Mouse (Mus musculus) intestine, embryonic 14.5 days (tissue): ENCODE results near the gene Hoxc10. TPM values are rescaled to one million over a fixed set of nuclear protein-coding genes. Genes with fewer than 3 reads are reported as not detected.

ENCODE experiments used
- ATAC-seq: fragments of 200-750 bp; cut with Nextera tagmentation; replicated peaks from 2 replicates; pipeline ENCODE4 v1.8.0; 2017; ENCODE audit warnings: low read depth, moderate number of reproducible peaks, moderate TSS enrichment, moderate library complexity; ENCODE audit not compliant: low FRiP score, low TSS enrichment
- DNase-seq: peaks from one replicate; pipeline ENCODE4 v3.0.0-alpha.2; 2018; ENCODE audit warnings: low spot score
- H3K27ac ChIP-seq: fragments of 300-500 bp; sonication (generic); 2 replicates; pipeline ENCODE4 v1.5.1; 2014; ENCODE audit warnings: low read depth, mild to moderate bottlenecking, control low read depth
- H3K27me3 ChIP-seq: fragments of 300-500 bp; sonication (generic); replicated peaks from 2 replicates; pipeline ENCODE4 v1.6.1; 2014; ENCODE audit warnings: low read length, control low read depth; ENCODE audit not compliant: control insufficient read depth, insufficient read depth
- H3K36me3 ChIP-seq: fragments of 300-500 bp; sonication (generic); 2 replicates; pipeline ENCODE4 v1.6.1; 2014; ENCODE audit warnings: low read length, control low read depth; ENCODE audit not compliant: control insufficient read depth, insufficient read depth
- H3K4me1 ChIP-seq: fragments of 300-500 bp; sonication (generic); replicated peaks from 2 replicates; pipeline ENCODE4 v1.6.1; 2014; ENCODE audit warnings: low read length, control low read depth, mixed read lengths; ENCODE audit not compliant: control insufficient read depth, insufficient read depth
- H3K4me2 ChIP-seq: fragments of 300-500 bp; sonication (generic); 2 replicates; pipeline ENCODE4 v1.6.1; 2014; ENCODE audit warnings: low read length
- H3K4me3 ChIP-seq: fragments of 300-500 bp; sonication (generic); 2 replicates; pipeline ENCODE4 v1.5.1; 2014; ENCODE audit warnings: low read depth, low read length, control low read depth, mixed read lengths
- H3K9ac ChIP-seq: fragments of 300-500 bp; sonication (generic); 2 replicates; pipeline ENCODE4 v1.6.1; 2014; ENCODE audit warnings: mild to moderate bottlenecking, low read length
- H3K9me3 ChIP-seq: fragments of 300-500 bp; sonication (generic); 2 replicates; pipeline ENCODE4 v1.6.1; 2016; ENCODE audit warnings: low read length, control low read depth; ENCODE audit not compliant: control insufficient read depth
- WGBS: fragments of 180-500 bp; shearing (Covaris S2); extraction: QIAGEN DNeasy Blood & Tissue Kit; methylation state at CpG from one replicate; pipeline ENCODE4 v1.1.7; 2014; 5-methylcytosine and 5-hydroxymethylcytosine counted together
- polyA plus RNA-seq: library from polyadenylated mRNA; unstranded; fragments of >200 nt; fragmentation: Nextera tagmentation; extraction: Ambion mirVana; gene quantifications from 2 replicates; pipeline ENCODE4 v1.2.1, GENCODE M21; 2014

The Hoxc10 gene
- polyA plus RNA-seq, 1 experiment from 2014 or later = 2.6 TPM

DNA sequence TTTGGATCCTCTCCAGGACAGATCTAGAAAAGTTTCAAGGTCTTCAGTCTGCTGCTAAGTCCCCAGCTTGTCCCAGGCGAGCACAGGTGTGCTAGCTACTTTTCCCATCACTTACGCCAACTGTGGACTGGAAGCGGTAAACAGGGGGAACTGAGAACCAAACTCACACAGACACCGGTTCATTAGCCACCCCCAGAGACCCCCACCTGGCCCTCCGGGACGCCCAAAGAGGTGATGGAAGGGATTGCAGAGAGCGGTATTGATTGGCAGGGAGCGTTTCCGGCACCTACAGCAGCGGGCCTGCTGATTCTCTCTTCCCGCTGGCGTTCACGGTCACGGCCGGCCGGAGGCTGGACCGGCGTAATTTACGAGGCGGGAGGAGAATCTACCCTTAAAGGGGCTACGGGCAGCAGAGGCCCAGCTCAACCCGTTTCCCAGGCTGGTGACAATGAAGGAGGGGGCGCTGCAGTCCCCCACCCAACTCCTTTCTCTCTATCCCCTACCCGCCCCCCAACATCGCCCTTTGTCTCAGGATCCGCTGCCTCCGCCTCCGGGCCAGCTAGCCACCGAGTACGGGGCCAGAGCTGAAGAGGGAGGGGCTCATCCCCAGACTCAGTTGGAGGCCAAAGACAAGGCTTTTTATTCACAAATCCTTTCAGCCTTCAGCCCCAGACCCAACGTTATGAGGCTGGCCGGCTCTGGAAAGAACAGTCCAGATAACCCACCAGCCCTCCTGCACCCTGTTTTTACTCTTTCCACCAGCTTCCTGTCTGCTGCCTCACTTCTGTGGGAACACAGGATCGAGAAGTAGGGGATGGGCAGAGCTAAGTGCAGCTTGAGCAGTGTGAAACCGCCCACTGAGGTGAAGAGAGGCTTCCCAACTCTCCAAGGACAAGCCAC, 27.1 kb upstream of the Hoxc10 start:
- Histone ChIP-seq H3K4me1 (no peaks in the 10 kb centered on the region), H3K9ac (no peak overlapping the region), H3K9me3 (no peaks in the 10 kb centered on the region), H3K36me3 (no peaks in the 10 kb centered on the region), H3K27ac (no peak overlapping the region), H3K4me2 (no peak overlapping the region), H3K27me3 (peaks cover 100% of the 10 kb centered on the region), H3K4me3 (no peak overlapping the region)
- DNase-seq = peak; percentile 58
- 2% methylated on average over 33 of the region's 34 CpGs for WGBS
- ATAC-seq = no peak

GRCm38 (mm10) chr15:102942739-102943467, 23.7 kb upstream of the Hoxc10 start:
- peak; percentile 74 for DNase-seq
- H3K4me3 ChIP-seq = peak overlapping the region; percentile 3; the same call in 1 of the 2 replicates

GRCm38 (mm10) chr15:102943468-102943813, 23.2 kb upstream of the Hoxc10 start:
- H3K4me3 ChIP-seq = 0 out of 2 replicates have a peak overlapping the region, but pooled peaks have one; percentile 3
- 0 out of 2 replicates have a peak overlapping the region, but pooled peaks have one; percentile 14 for H3K4me2 ChIP-seq
- DNase-seq (no peak), ATAC-seq (no peak)
- H3K27ac ChIP-seq = no peak overlapping the region
- no peaks in the 10 kb centered on the region for H3K4me1 ChIP-seq
- WGBS = 4% methylated on average over 5 of the region's 5 CpGs
- no peak overlapping the region for H3K9ac ChIP-seq
- no peaks in the 10 kb centered on the region for H3K9me3 ChIP-seq
- no peaks in the 10 kb centered on the region for H3K36me3 ChIP-seq
- H3K27me3 ChIP-seq = peaks cover 100% of the 10 kb centered on the region

More at GRCm38 (mm10) chr15:102942739-102943467, 23.7 kb upstream of the Hoxc10 start:
- peaks cover 100% of the 10 kb centered on the region for H3K27me3 ChIP-seq
- no peaks in the 10 kb centered on the region for H3K36me3 ChIP-seq
- H3K9me3 ChIP-seq = no peaks in the 10 kb centered on the region
- H3K9ac ChIP-seq = no peak overlapping the region
- no peak overlapping the region for H3K27ac ChIP-seq
- no peak for ATAC-seq
- 1% methylated on average over 48 of the region's 53 CpGs for WGBS
- peak overlapping the region; percentile 14; the same call in 1 of the 2 replicates for H3K4me2 ChIP-seq
- no peaks in the 10 kb centered on the region for H3K4me1 ChIP-seq

- H3K4me3 ChIP-seq = no peak overlapping the region
- H3K27me3 ChIP-seq = peaks cover 100% of the 10 kb centered on the region
- H3K36me3 ChIP-seq = no peaks in the 10 kb centered on the region
- H3K4me2 ChIP-seq = no peak overlapping the region
- no peaks in the 10 kb centered on the region for H3K4me1 ChIP-seq
- DNase-seq (no peak), ATAC-seq (no peak)
- no peak overlapping the region for H3K9ac ChIP-seq
- WGBS = 13% methylated on average over 22 of the region's 22 CpGs
- no peaks in the 10 kb centered on the region for H3K9me3 ChIP-seq
- no peak overlapping the region for H3K27ac ChIP-seq
Measured at GRCm38 (mm10) chr15:102945185-102946077, 21.2 kb upstream of the Hoxc10 start.

GRCm38 (mm10) chr15:102947276-102947675, 19.3 kb upstream of the Hoxc10 start:
- DNase-seq (no peak), ATAC-seq (no peak)
- 2% methylated on average over 9 of the region's 9 CpGs for WGBS
- Histone ChIP-seq H3K27ac (no peak overlapping the region), H3K4me3 (no peak overlapping the region), H3K27me3 (peaks cover 100% of the 10 kb centered on the region), H3K9me3 (no peaks in the 10 kb centered on the region), H3K9ac (no peak overlapping the region), H3K4me2 (no peak overlapping the region), H3K4me1 (no peaks in the 10 kb centered on the region), H3K36me3 (no peaks in the 10 kb centered on the region)

DNA sequence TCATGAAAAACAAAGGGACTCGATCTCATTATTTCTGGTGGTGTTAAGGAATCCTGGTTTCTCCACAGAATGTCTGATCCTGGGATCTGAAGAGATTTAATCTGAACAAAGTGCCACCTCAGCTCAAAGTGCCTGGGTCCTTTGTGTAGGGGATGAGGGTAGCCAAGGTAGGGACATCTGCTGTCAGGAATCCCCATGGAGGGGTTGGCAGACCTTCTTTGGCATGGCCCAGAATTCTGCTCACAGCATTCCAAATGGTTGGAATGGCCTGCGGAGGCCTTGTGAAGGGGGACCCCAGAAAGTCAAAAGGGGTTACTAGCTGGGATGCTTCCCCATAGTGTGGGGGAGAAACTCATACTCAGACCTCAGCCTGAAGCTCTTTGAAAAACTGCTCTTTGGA, 17.8 kb upstream of the Hoxc10 start:
- H3K27ac ChIP-seq = no peak overlapping the region
- no peaks in the 10 kb centered on the region for H3K4me1 ChIP-seq
- H3K9me3 ChIP-seq = no peaks in the 10 kb centered on the region
- no peak overlapping the region for H3K4me2 ChIP-seq
- 15% methylated on average over 2 of the region's 2 CpGs for WGBS
- ATAC-seq (no peak), DNase-seq (no peak)
- H3K9ac ChIP-seq = no peak overlapping the region
- no peak overlapping the region for H3K4me3 ChIP-seq
- H3K36me3 ChIP-seq = no peaks in the 10 kb centered on the region
- peaks cover 100% of the 10 kb centered on the region for H3K27me3 ChIP-seq

DNA sequence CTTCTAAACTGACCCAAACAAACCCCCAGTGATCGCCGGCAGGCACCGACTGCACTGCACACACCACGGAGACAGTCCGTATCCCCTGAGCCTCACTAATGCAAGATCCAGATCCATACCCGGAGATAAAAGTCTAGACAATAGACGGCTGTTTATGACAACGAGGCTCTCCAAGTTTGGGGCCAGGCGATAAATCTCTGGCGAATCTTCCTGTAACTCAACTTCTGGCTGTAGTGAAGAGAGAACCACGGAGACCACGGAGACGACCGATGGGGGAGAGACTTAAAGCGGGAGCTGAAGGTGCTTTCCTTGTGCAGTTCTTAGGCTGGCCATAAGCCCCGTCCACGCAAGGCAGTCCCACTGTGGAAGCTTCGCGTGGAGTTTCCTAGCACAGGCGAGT, 16.9 kb upstream of the Hoxc10 start:
- ATAC-seq = no peak
- Histone ChIP-seq H3K4me3 (no peak overlapping the region), H3K9ac (no peak overlapping the region), H3K9me3 (no peaks in the 10 kb centered on the region), H3K36me3 (no peaks in the 10 kb centered on the region), H3K27ac (no peak overlapping the region), H3K27me3 (peaks cover 100% of the 10 kb centered on the region), H3K4me1 (no peaks in the 10 kb centered on the region), H3K4me2 (no peak overlapping the region)
- peak; percentile 73 for DNase-seq
- WGBS = 2% methylated on average over 20 of the region's 20 CpGs

- no peak for ATAC-seq
Measured at GRCm38 (mm10) chr15:102950877-102951276, 15.7 kb upstream of the Hoxc10 start.

More at GRCm38 (mm10) chr15:102950877-102951276, 15.7 kb upstream of the Hoxc10 start:
- H3K4me3 ChIP-seq = no peak overlapping the region
- H3K9ac ChIP-seq = no peak overlapping the region
- H3K27ac ChIP-seq = no peak overlapping the region
- H3K9me3 ChIP-seq = no peaks in the 10 kb centered on the region
- 16% methylated on average over 2 of the region's 2 CpGs for WGBS
- peaks cover 100% of the 10 kb centered on the region for H3K27me3 ChIP-seq
- H3K4me1 ChIP-seq = no peaks in the 10 kb centered on the region
- no peaks in the 10 kb centered on the region for H3K36me3 ChIP-seq
- no peak for DNase-seq
- no peak overlapping the region for H3K4me2 ChIP-seq
